Mouse (Mus musculus): Measurements from ENCODE around the gene Col6a6. TPM values are rescaled to one million over a fixed set of nuclear protein-coding genes. Genes with fewer than 3 reads are reported as not detected.

The Col6a6 gene
- polyA plus RNA-seq, 3 experiments from 2014 or later = 0.05 TPM; not detected in 2

DNA sequence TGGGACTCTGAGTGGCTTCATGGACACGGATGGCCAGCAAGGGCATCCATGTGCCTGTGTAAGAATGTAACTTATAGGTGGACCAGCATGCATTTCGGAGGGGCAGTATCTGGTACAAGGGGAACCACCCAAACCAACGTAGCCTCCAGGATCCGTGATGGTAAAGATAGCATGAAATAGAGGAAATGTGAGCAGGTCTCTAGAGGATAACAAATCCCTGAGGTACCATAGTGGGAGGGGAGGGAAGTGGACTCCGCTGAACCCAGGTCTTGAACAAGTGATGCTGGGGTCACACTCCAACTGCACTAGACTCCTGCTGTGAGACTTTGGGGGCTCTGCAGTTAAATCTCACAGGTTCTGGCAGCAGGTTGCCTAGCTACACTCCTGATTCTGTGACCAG lies 27.7 kb downstream of the Col6a6 start:
- no peak for ATAC-seq

DNA sequence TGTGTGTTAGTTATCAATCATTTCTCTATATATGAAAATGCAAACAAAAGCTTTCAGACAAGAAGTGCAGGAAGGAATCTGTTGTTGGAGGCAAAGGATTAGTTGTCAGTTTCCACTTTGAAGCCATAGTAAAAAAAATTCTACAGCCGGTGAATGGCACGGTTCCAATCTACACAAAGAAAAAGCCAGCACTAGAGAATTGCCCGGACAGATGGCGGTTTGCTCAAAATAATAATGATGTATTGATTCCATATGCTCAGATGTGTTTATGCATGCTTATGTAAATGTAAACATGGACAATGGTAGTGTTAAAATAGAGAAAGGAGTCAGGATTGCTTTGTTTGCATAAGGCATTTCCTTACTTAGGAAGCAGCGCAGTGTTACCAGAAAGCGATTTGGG lies 31.8 kb downstream of the Col6a6 start:
- no peak for ATAC-seq

DNA sequence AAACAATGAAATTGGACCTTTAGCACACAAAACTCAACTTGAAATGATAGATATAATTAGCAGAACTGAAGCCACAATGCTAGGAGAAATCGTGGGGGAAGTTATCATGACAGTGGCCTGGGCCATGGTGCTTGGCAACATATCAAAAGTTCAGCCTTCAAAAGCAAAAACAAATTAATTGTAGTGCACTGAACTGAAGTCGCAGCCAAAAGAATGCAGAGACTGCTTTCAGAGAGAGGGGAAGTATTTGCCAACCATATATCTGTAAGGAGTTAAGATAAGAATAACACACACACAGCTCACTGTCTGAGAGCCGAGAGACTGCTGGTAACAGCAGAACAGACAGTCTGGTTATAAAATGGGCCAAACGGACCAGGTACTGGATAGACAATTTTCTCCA lies 33.0 kb downstream of the Col6a6 start:
- no peak for ATAC-seq

DNA sequence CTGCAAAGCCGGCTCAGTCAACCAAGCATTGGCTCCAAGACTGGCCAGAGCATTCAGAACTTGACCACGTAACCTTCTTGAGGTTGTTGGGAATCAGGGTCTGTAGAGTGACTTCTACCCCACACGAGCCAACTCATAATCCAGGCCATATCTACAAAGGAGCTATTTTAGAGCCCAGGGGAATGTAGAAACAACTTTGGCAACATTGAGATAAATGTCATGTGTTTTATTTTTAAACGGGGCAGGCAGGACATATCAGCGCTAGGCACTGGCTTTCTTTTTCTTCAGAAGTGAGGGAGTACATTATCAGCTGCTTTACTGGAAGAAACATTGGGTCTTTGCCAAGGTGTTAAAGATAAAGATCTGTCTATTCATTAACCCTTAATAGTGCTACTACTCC lies 36.1 kb downstream of the Col6a6 start:
- no peak for ATAC-seq

DNA sequence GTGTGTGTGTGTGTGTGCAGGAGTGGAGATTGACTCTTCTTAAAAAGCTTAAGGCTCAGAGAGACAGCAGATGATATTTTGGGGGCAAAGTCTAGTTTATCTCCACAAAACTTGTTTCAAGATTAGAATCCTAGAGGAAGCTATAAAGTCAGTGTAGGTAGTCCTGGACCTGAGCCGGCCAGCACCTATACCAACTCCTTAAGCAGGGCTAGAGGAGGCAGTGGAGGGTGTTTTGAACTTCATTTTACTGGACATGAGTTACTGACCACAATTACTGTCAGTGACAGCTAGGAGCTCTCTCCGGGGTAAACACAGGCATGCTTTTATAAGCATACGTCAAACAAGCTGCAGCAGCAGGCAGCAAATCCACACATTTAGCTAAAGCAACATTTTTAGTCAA lies 39.8 kb downstream of the Col6a6 start:
- no peak for ATAC-seq

DNA sequence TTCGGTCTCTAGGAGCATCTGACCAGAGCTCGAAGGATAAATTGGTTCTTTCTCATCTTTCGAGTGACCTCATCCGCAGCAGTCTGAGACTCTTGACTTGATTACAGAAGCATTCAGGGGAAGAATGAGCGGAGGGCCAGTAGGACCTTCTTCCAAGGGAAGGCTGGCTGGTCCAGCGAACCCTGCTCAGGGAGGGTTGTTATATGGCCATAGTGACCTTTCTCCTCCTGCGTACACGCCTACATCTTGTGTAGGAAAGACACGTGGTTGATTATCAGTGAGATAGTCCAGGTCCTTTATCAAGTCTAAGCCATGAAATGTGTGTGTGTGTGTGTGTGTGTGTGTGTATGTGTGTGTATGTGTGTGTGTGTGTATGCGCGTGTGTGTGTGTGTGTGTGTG lies 40.2 kb downstream of the Col6a6 start:
- no peak for ATAC-seq

DNA sequence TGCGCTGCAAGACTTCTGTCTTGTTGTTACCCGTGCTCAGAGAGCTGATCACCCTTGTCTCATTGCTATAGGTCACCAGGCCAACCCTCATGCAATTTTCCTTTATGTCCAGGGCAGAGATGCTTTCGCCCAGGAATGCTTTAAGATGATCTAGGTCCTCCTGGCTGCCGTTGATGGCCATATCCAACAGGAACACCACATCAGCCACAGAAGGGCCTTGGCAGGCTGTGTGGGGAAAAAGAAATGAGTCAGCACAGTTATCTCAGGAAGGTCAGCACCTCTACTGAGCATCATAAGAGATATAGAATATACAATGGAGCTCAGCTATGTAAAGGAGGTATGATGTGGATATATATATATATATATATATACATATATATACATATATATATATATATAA lies 43.9 kb downstream of the Col6a6 start:
- ATAC-seq = no peak

DNA sequence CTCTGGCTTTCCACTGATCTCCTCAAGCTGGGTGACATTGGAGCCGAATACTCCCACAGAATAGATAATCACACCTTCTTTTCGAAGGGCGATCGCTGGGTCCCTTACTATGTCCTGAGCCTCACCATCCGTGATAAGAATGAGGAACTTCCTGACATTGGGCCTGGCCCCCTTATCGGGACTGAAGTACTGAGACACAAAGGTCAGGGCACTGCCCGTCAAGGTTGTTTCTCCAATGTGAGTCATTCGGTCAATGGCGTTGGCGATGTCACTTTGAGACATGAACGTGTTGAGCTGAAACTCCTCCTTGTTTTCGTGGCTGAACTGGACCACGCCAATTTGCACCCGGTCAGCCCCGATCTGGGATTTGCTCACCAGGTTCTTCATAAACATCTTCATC lies 47.3 kb downstream of the Col6a6 start:
- no peak for ATAC-seq

DNA sequence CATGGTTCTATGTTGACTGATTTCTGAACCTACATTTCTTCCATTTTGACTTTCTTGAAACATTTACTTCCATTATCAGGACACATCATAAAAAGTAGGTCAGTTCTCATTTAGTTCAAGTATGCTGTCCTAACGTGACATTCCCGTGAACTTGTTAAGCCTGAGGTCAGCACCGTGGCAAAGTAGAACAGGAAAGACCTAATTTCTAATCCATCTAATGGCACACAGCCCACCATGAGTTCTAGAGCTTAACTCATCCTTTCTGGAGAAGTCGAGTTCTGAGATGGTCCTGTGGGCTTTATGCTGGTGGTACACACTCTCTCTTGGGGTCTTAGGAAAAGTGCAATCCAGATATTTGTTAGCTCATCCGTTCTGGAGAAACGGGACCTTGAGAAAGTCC lies 49.2 kb downstream of the Col6a6 start:
- ATAC-seq = no peak

DNA sequence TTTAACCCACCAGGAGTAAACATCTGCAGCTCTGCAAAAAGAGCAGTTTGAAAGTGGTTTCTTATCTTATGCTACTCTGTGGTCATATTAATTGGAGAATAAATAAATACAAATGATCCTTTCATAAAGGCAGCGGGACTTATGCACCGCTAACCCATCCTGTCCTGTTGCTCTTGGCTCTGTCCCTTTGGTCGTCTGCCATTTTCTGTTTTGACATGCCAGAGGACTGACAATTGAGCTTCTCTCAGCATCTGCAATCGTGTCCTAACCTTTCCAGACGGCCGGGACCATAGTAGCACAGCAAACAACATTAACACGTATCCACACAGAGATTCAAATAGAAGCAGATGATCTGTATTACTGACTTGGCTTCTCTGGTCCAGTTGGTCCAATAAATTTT lies 53.1 kb downstream of the Col6a6 start:
- ATAC-seq = no peak

DNA sequence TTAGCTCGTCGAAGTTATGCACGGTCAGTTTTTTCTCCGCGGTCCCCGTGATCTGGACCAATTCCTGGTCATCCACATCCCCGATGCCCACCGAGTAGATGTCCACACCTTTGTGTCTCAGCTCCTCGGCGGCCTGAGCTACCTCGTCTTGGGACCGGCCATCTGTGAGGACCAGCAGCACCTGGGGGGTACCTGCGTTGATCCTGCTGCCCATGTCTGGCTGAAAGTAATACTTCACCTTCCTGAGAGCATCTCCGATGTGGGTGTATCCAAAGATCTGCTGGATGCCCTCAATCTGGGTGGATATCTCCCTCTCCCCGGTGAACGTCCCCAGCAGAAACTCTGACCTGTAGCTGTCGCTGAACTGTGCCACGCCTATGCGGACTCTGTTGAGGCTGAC lies 53.6 kb downstream of the Col6a6 start:
- ATAC-seq = no peak

DNA sequence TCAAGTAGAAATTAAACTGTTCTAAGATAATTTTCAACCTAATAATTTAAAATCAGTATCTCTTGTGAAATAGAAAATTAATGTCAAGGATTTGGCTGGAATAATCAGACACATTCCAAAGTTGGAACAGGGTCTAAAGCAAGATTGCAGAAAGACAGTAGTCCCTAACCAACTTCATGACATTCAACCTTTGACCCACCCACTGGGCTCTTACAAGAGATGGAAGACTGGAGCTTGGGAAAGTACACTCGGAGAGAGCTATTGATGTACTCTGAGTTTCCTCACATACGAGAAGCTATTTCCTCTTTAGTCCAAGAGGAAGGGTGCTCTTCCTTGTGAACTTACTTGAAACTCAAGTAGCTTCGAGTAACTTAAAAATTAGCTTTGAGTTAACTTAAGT lies 56.6 kb downstream of the Col6a6 start:
- no peak for ATAC-seq

DNA sequence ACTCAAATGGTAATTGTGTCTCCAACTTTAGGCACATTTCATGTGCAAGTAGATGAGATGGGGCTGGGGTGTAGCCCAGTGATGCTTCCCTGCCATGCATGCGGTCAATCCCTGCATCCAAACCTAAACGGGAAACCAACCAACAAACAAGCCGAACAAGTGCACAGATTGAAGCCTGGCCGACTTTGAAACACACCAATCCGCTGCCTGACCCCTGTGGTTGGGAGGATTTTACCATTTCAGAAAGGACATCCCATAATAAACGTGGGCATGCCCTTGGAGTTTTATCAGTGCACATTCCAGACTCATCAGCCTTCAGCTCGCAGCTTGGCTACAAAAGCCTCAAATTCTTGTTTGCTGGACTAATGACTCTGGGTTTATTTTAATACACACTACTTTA lies 57.3 kb downstream of the Col6a6 start:
- no peak for ATAC-seq

DNA sequence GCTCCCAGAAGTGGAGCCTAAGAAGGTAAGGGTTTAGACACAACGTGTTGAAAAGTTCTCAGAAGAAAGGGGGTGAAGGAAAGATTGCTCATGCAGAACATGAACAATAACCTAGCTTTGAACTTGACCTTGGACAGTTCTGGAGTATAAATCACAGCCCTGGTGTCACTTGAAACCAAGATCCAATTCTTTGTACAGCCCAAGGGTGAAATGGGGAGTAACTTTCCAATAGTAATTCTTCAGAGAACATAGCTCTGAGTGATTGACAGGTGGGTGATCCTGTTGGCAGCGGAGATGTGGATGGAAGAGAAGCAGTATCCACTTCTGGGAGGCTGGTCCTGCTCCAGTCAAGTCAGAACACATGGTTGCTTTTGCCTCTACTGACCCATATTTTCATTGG lies 62.1 kb downstream of the Col6a6 start:
- ATAC-seq = no peak

DNA sequence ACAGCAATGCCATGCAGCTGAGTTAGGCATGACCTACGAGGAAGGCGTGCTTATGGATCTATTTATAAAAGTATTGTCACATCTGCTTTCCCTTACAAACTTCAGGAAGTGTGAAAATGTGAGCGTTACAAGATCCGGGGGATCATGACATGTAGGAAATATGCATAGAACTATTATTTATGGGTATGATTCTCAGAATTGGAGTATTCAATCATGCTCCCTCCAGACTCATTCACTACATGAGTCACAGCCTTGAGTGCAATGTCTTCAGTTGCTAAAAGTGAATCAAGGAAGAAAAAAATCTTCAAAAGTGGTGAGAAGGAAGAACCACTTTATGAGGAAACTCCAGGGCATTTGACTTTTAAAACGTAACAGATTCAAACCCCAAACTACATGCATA lies 63.3 kb downstream of the Col6a6 start:
- ATAC-seq = no peak

DNA sequence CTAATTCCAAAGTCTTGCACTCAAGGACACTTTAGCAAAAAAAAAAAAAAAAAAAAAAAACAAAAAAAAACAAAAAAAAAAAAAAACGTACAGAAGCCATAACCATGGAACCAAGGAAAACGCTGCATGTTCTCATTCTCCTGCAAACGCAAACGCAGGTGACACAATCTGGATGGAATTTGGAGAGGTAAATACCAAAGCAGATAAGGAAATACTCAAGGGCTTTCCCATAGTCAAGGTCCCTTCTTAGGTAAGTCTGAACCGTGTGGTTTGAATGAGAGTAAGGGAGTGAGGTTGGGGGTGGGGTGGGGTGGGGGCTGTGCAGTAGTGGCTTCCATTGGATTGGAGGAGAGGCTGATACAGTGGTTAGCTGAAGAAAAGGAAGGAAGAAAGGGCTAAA lies 63.8 kb downstream of the Col6a6 start:
- ATAC-seq = no peak

DNA sequence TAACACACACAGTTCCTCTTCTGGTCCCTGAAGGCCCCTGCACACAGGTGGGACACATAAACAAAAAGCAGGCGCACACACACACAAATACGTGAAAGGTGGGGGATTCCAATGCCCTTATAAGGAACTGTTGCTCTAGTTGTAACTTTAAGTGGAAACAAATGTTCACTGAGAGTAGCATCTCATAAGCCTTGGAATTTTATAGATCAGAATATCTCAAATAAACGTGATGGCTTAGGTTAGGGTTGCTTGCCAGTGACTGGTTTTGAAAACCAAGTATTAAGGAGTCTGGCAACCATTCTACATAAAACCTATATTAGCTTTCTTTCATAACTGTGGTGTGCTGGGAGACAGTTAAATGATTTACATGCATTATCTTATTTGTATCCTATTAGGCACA lies 64.3 kb downstream of the Col6a6 start:
- no peak for ATAC-seq

DNA sequence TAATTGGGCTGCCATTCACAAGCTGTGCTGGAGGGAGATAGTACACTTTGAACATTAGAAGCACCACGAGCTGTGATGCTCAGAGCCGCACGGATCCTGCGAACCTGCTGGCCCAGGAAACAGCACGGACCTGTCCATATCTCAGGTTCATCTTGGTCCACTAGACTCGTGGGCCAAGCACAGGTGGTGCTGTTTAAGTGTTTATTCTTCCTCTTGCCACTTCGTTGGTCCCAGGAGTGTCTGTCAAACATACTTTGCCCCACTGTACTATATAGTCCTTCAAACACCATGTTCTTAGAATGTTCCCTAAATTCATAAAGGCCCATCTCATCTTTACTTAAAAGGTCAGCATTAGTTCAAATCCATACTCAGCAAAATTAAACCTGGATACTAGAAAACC lies 65.7 kb downstream of the Col6a6 start:
- no peak for ATAC-seq

DNA sequence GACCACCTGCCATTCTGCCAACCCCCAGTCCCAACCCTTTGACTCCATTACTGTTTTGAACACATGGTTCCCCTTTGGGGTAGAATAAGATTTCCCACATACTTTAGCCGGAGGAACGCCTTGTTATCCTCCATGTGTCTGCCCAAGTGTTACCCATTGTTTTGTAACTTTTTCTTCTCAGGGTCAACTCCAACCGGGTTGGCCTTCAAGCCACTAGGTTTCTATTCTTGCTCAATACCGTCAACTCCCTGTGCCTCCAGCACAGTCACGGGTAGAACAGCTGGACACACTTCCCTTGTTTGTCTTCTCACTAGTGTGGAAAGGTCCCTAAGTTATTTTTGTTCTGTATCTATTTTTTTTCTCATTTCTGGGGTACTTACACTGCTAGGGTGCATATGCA lies 69.1 kb downstream of the Col6a6 start:
- no peak for ATAC-seq

DNA sequence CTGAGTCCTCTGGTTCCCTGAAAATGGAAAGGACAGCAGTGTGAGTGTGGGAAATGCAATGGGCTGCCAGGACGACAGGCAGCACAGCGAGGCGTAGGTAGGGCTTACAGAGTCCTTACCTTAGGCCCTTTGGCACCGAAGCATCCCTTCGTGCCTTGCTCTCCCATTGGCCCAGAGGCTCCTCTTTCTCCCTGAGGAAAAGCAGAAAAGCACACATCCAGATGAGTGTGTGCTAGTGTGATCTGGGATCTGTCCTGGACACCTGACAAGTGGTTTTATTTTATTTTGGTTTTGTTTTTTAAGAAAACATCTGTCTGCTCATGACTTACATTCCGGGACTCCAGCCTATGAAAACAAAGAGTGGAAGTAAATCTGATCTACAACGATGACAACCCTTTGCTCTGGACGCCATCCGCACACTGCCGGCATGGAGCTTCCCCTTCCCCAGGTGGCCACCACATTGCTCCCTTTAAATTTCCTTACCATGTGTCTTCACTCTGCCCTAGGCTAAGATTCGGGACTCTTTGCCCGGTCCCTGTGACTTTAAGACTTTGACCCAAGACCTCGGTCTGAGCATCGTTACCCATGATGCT lies 69.7 kb downstream of the Col6a6 start:
- no peak for ATAC-seq

DNA sequence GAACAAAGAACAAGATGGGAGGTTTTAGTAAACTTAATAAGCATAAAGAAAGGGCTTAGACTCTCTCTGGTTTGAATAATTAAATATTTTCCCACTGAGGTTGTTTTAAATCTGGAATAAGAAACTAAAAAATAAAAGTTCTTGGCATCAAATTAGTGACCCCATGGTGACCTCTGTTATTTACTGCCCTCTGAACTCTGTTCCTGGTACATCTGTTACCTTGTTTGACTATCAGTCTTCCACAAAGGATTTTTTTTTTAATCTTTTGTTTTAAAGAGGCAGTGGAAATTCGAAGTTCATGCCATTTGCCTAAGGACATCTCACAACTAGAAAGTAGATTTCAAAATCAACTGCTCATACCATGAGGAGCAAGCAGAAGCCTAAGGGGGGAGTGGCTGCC lies 73.7 kb downstream of the Col6a6 start:
- ATAC-seq = no peak

DNA sequence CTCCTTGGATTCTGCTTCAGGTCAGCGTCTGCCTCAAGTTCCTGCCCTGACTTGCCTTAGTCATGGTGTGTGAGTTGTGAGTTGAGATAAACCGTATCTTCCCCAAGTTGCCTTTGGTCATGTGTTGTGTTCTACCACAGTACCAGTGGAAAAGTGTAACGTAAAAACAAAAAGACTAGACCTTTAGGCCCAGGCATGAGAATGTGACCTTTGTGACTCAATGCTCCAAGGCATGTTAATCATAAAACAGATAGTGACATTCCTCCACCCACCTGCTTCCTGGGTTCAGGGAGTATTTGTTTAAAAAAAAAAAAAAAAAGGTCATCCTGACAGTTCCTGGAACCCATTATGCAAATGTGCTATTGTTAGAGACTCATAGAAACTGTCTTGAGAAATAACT lies 82.1 kb downstream of the Col6a6 start:
- ATAC-seq = no peak

DNA sequence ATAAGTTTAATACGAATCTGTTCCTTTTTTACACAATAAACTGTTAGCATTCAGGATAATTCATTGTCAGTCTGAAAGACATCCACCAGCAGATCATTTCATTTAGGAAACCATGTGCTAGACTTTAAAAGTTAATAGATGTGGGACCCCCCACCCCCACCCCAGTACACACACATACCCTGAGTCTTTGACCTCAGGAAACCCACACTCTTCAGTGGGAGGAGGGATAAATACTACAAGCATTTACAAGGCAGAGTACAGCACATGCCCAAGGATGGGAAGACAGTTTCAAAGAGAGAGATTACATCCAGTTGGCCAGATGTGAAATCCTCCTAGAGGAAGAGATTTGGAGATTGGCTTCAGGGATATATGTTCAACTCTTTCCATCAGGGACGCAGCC lies 87.5 kb downstream of the Col6a6 start:
- ATAC-seq = no peak

DNA sequence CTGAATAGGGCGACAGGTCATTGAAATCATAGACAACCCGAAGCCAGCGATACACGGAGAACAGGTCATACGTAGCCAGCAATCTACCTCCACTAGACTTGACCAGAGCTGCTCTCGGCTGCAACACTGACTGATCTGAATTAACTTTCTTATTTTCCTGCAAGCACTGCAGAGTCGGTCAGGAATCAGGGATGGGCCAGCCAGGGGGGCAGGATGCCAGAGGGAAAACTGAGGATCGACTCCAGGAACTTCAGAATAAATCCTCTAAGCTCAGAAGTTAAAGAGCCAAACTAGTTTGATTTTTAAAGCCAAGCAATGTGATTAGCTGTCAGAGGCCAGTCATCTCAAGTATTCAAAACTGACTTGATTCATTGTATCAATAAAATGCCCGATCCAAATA lies 88.5 kb downstream of the Col6a6 start:
- no peak for ATAC-seq

DNA sequence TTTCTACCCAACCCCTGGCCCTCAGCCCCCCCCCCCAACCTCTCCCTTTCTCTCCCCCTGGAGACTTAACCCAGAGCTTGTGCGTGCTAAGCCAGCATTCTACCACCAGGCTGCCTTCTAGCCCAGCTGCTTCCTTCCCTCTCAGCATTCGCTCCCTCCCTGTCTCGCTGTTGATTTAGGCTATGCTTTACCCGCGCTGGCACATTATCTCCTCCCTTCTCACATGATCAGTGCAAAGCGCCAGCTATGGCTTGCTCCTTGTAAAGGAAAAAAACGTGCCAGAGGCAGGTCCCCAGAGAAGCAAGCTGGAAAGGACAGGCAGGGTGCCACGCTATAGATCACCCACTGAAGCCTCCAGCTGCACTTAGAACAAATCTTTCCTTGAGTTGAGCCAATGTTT lies 90.5 kb downstream of the Col6a6 start:
- no peak for ATAC-seq

DNA sequence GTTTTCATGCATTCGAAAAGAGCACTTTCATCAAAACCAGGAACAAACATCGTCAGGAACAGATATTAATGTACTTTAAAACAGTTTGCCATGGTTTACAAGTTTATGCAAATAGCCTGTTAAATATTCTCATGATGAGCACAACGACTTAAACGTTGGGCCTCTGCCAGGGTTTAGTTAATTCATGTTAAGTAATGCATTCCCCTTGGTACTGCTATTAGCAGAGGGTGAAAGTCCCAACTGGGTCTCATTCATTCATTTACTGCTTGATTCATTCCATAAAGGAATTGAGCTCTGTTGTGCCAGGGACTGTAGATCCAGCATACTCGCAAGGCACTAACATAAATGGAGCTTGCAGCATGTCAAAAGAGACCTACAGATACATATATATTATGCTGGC lies 92.8 kb downstream of the Col6a6 start:
- ATAC-seq = no peak
